Mouse (Mus musculus): Measurements from ENCODE around the gene Dennd4b.
"Not testable (repeated sequence)": the region's sequence is repeated elsewhere in the genome, so short reads cannot be mapped to it uniquely, and the experiment has no call there.

Dennd4b gene

GRCm38 (mm10) chr3:90265034-90265931, at the start of gene Dennd4b:
Gene Dennd4b, plus strand, starts transcription at chr3:90265185.
- DNase-seq: peak; percentile 94

GRCm38 (mm10) chr3:90215825-90216380, 49.1 kb upstream of the Dennd4b start:
- DNase-seq: no peak

- peak; percentile 67 for DNase-seq
Observed at GRCm38 (mm10) chr3:90220088-90220487, 44.9 kb upstream of the Dennd4b start.

GRCm38 (mm10) chr3:90220531-90220951, 44.4 kb upstream of the Dennd4b start:
- DNase-seq: peak; percentile 34

GRCm38 (mm10) chr3:90221123-90221522, 43.9 kb upstream of the Dennd4b start:
- DNase-seq: no peak

GRCm38 (mm10) chr3:90222455-90222854, 42.5 kb upstream of the Dennd4b start:
- no peak for DNase-seq

- no peak for DNase-seq
Observed at GRCm38 (mm10) chr3:90222941-90223340, 42.0 kb upstream of the Dennd4b start.

- DNase-seq: no peak
Observed at GRCm38 (mm10) chr3:90224331-90224730, 40.7 kb upstream of the Dennd4b start.

- no peak for DNase-seq
Observed at GRCm38 (mm10) chr3:90231075-90231474, 33.9 kb upstream of the Dennd4b start.

GRCm38 (mm10) chr3:90231507-90232333, 33.3 kb upstream of the Dennd4b start, which contains the start of gene Jtb:
Gene Jtb, plus strand, starts transcription at chr3:90231597.
- peak; percentile 89 for DNase-seq

- DNase-seq: no peak
Observed at GRCm38 (mm10) chr3:90241251-90241650, 23.7 kb upstream of the Dennd4b start.

- DNase-seq: no peak
Observed at GRCm38 (mm10) chr3:90241669-90242358, 23.2 kb upstream of the Dennd4b start.

- DNase-seq: no peak
Observed at GRCm38 (mm10) chr3:90242984-90243775, 21.8 kb upstream of the Dennd4b start, which contains the start of gene Creb3l4. Gene Creb3l4, minus strand, starts transcription at chr3:90243512.

GRCm38 (mm10) chr3:90245406-90245805, 19.6 kb upstream of the Dennd4b start:
- no peak for DNase-seq

- no peak for DNase-seq
Observed at GRCm38 (mm10) chr3:90247630-90247959, 17.4 kb upstream of the Dennd4b start.

- DNase-seq: peak; percentile 89
Observed at GRCm38 (mm10) chr3:90247960-90248745, 16.8 kb upstream of the Dennd4b start, which contains the start of gene Slc39a1. Gene Slc39a1, plus strand, starts transcription at chr3:90248172.

GRCm38 (mm10) chr3:90248746-90249100, 16.3 kb upstream of the Dennd4b start:
- no peak for DNase-seq

GRCm38 (mm10) chr3:90250791-90251190, 14.2 kb upstream of the Dennd4b start:
- no peak for DNase-seq

- not testable (repeated sequence) for DNase-seq
Observed at GRCm38 (mm10) chr3:90251731-90252226, 13.2 kb upstream of the Dennd4b start.

GRCm38 (mm10) chr3:90252659-90253058, 12.3 kb upstream of the Dennd4b start:
- DNase-seq: not testable (repeated sequence)

GRCm38 (mm10) chr3:90253174-90253573, 11.8 kb upstream of the Dennd4b start:
- DNase-seq: peak; percentile 33

All from cerebellum, adult 8-10 months (tissue).